Mouse (Mus musculus) liver, embryonic 13.5 days (tissue): ENCODE measurements around the gene Iqgap2. TPM values are rescaled to one million over a fixed set of nuclear protein-coding genes. Genes with fewer than 3 reads are reported as not detected.

Experiments used
- ATAC-seq: fragments of 200-750 bp; cut with Nextera tagmentation; 2 replicates; pipeline ENCODE4 v1.8.0; 2017; ENCODE audit warnings: low read depth, mild to moderate bottlenecking, moderate number of reproducible peaks, moderate library complexity
- DNase-seq: peaks from one replicate; pipeline ENCODE4 v3.0.0; 2022
- H3K27ac ChIP-seq: fragments of 300-500 bp; sonication (generic); 2 replicates; pipeline ENCODE4 v1.5.1; 2015; ENCODE audit warnings: moderate library complexity, mild to moderate bottlenecking, inconsistent platforms
- H3K27me3 ChIP-seq: fragments of 300-500 bp; sonication (generic); 2 replicates; pipeline ENCODE4 v1.6.1; 2015; ENCODE audit warnings: mild to moderate bottlenecking, inconsistent platforms
- H3K36me3 ChIP-seq: fragments of 300-500 bp; sonication (generic); 2 replicates; pipeline ENCODE4 v1.6.1; 2015; ENCODE audit warnings: mild to moderate bottlenecking, inconsistent platforms
- H3K4me1 ChIP-seq: fragments of 300-500 bp; sonication (generic); replicated peaks from 2 replicates; pipeline ENCODE4 v1.6.1; 2015; ENCODE audit warnings: inconsistent platforms
- H3K4me2 ChIP-seq: fragments of 300-500 bp; sonication (generic); 2 replicates; pipeline ENCODE4 v1.6.1; 2015; ENCODE audit warnings: inconsistent platforms, mild to moderate bottlenecking, moderate library complexity
- H3K4me3 ChIP-seq: fragments of 300-500 bp; sonication (generic); replicated peaks from 2 replicates; pipeline ENCODE4 v1.5.1; 2015; ENCODE audit warnings: mild to moderate bottlenecking, inconsistent platforms
- H3K9ac ChIP-seq: fragments of 300-500 bp; sonication (generic); 2 replicates; pipeline ENCODE4 v1.6.1; 2015; ENCODE audit warnings: mild to moderate bottlenecking, inconsistent platforms
- H3K9me3 ChIP-seq: fragments of 300-500 bp; sonication (generic); replicated peaks from 2 replicates; pipeline ENCODE4 v1.6.1; 2016; ENCODE audit warnings: inconsistent platforms
- WGBS: fragments of 180-500 bp; shearing (Covaris S2); methylation state at CpG from one replicate; pipeline ENCODE4 v1.1.7; 2015; ENCODE audit not compliant: insufficient replicate concordance; 5-methylcytosine and 5-hydroxymethylcytosine counted together
- polyA plus RNA-seq: library from polyadenylated mRNA; unstranded; fragments of >200 nt; fragmentation: Nextera tagmentation; extraction: Ambion mirVana; gene quantifications from 2 replicates; pipeline ENCODE4 v1.2.1, GENCODE M21; 2015

Iqgap2 gene
- polyA plus RNA-seq, 1 experiment from 2014 or later: 11.9 TPM

GRCm38 (mm10) chr13:95826178-95826577 lies 65.5 kb downstream of the Iqgap2 start:
- ATAC-seq (no peak), DNase-seq (no peak)
- Histone ChIP-seq H3K9me3 (no peaks in the 10 kb centered on the region), H3K27ac (no peak overlapping the region), H3K4me1 (peaks cover 16% of the 10 kb centered on the region), H3K27me3 (no peaks in the 10 kb centered on the region), H3K4me2 (no peak overlapping the region), H3K36me3 (no peaks in the 10 kb centered on the region), H3K9ac (no peak overlapping the region), H3K4me3 (no peak overlapping the region)
- WGBS: 65% methylated on average over 6 of the region's 6 CpGs

GRCm38 (mm10) chr13:95822918-95823317 lies 68.8 kb downstream of the Iqgap2 start:
- peaks cover 14% of the 10 kb centered on the region for H3K4me1 ChIP-seq
- no peak overlapping the region for H3K4me3 ChIP-seq
- no peak for ATAC-seq
- no peak for DNase-seq
- H3K27ac ChIP-seq: no peak overlapping the region
- no peaks in the 10 kb centered on the region for H3K27me3 ChIP-seq
- no peaks in the 10 kb centered on the region for H3K9me3 ChIP-seq
- no peak overlapping the region for H3K9ac ChIP-seq
- 77% methylated on average over 6 of the region's 6 CpGs for WGBS
- no peak overlapping the region for H3K4me2 ChIP-seq
- no peaks in the 10 kb centered on the region for H3K36me3 ChIP-seq

- no peak overlapping the region for H3K4me3 ChIP-seq
- H3K4me2 ChIP-seq: no peak overlapping the region
- H3K9ac ChIP-seq: no peak overlapping the region
- no peaks in the 10 kb centered on the region for H3K9me3 ChIP-seq
- H3K36me3 ChIP-seq: no peaks in the 10 kb centered on the region
- DNase-seq: no peak
- ATAC-seq: no peak
- H3K4me1 ChIP-seq: no peaks in the 10 kb centered on the region
- no peak overlapping the region for H3K27ac ChIP-seq
- 84% methylated on average over 9 of the region's 9 CpGs for WGBS
- H3K27me3 ChIP-seq: no peaks in the 10 kb centered on the region
These were observed 71.7 kb downstream of the Iqgap2 start for GRCm38 (mm10) chr13:95820071-95820470.

GRCm38 (mm10) chr13:95818941-95819340 lies 72.8 kb downstream of the Iqgap2 start:
- Histone ChIP-seq H3K4me2 (no peak overlapping the region), H3K9me3 (no peaks in the 10 kb centered on the region), H3K27ac (no peak overlapping the region), H3K4me3 (no peak overlapping the region), H3K4me1 (peaks cover 9% of the 10 kb centered on the region), H3K27me3 (no peaks in the 10 kb centered on the region), H3K36me3 (no peaks in the 10 kb centered on the region), H3K9ac (no peak overlapping the region)
- WGBS: 70% methylated on average over 4 of the region's 4 CpGs
- DNase-seq: no peak
- no peak for ATAC-seq

GRCm38 (mm10) chr13:95813643-95814042 lies 78.1 kb downstream of the Iqgap2 start:
- Histone ChIP-seq H3K4me2 (no peak overlapping the region), H3K36me3 (no peaks in the 10 kb centered on the region), H3K9ac (no peak overlapping the region), H3K4me3 (no peak overlapping the region), H3K4me1 (peaks cover 9% of the 10 kb centered on the region), H3K27ac (no peak overlapping the region), H3K9me3 (no peaks in the 10 kb centered on the region), H3K27me3 (no peaks in the 10 kb centered on the region)
- DNase-seq (no peak), ATAC-seq (no peak)
- 55% methylated on average over 3 of the region's 3 CpGs for WGBS

- Histone ChIP-seq H3K9me3 (no peaks in the 10 kb centered on the region), H3K9ac (no peak overlapping the region), H3K27ac (no peak overlapping the region), H3K27me3 (no peaks in the 10 kb centered on the region), H3K4me2 (no peak overlapping the region), H3K4me1 (peaks cover 20% of the 10 kb centered on the region), H3K4me3 (no peak overlapping the region), H3K36me3 (no peaks in the 10 kb centered on the region)
- no peak for ATAC-seq
- 62% methylated on average over 2 of the region's 2 CpGs for WGBS
- no peak for DNase-seq
These were observed 80.9 kb downstream of the Iqgap2 start for GRCm38 (mm10) chr13:95810796-95811195.

GRCm38 (mm10) chr13:95807106-95807750 lies 84.5 kb downstream of the Iqgap2 start:
- Histone ChIP-seq H3K4me3 (no peak overlapping the region), H3K27ac (no peak overlapping the region), H3K9ac (no peak overlapping the region), H3K4me1 (peaks cover 31% of the 10 kb centered on the region), H3K4me2 (no peak overlapping the region), H3K9me3 (no peaks in the 10 kb centered on the region), H3K36me3 (no peaks in the 10 kb centered on the region), H3K27me3 (no peaks in the 10 kb centered on the region)
- DNase-seq (no peak), ATAC-seq (no peak)
- WGBS: 67% methylated on average over 5 of the region's 5 CpGs

GRCm38 (mm10) chr13:95805469-95806166 lies 86.1 kb downstream of the Iqgap2 start:
- ATAC-seq: peak; percentile 69
- DNase-seq: no peak
- 44% methylated on average over 13 of the region's 13 CpGs for WGBS

GRCm38 (mm10) chr13:95804113-95804512 lies 87.6 kb downstream of the Iqgap2 start:
- 23% methylated on average over 6 of the region's 6 CpGs for WGBS
- peak; percentile 48; the same call in 1 of the 2 replicates for ATAC-seq

More at GRCm38 (mm10) chr13:95805469-95806166, 86.1 kb downstream of the Iqgap2 start:
- H3K9me3 ChIP-seq: no peaks in the 10 kb centered on the region
- no peak overlapping the region for H3K27ac ChIP-seq
- H3K4me2 ChIP-seq: 0 out of 2 replicates have a peak overlapping the region, but pooled peaks have one; percentile 11
- no peaks in the 10 kb centered on the region for H3K36me3 ChIP-seq
- no peaks in the 10 kb centered on the region for H3K27me3 ChIP-seq
- H3K4me1 ChIP-seq: peaks cover 31% of the 10 kb centered on the region
- H3K4me3 ChIP-seq: no peak overlapping the region
- H3K9ac ChIP-seq: no peak overlapping the region

GRCm38 (mm10) chr13:95800925-95801324 lies 90.8 kb downstream of the Iqgap2 start:
- Histone ChIP-seq H3K9me3 (no peaks in the 10 kb centered on the region), H3K4me3 (no peak overlapping the region), H3K4me1 (peaks cover 21% of the 10 kb centered on the region), H3K36me3 (no peaks in the 10 kb centered on the region), H3K9ac (no peak overlapping the region), H3K27ac (no peak overlapping the region), H3K4me2 (no peak overlapping the region), H3K27me3 (no peaks in the 10 kb centered on the region)
- DNase-seq (no peak), ATAC-seq (no peak)
- WGBS: 81% methylated on average over 9 of the region's 9 CpGs

More at GRCm38 (mm10) chr13:95804113-95804512, 87.6 kb downstream of the Iqgap2 start:
- H3K9me3 ChIP-seq: no peaks in the 10 kb centered on the region
- H3K36me3 ChIP-seq: no peaks in the 10 kb centered on the region
- H3K4me2 ChIP-seq: no peak overlapping the region
- H3K4me3 ChIP-seq: no peak overlapping the region
- no peak overlapping the region for H3K27ac ChIP-seq
- H3K4me1 ChIP-seq: peaks cover 31% of the 10 kb centered on the region
- H3K9ac ChIP-seq: no peak overlapping the region
- no peaks in the 10 kb centered on the region for H3K27me3 ChIP-seq
- DNase-seq: no peak

GRCm38 (mm10) chr13:95799322-95799721 lies 92.4 kb downstream of the Iqgap2 start:
- no peaks in the 10 kb centered on the region for H3K9me3 ChIP-seq
- no peak for DNase-seq

More at GRCm38 (mm10) chr13:95799322-95799721, 92.4 kb downstream of the Iqgap2 start:
- Histone ChIP-seq H3K9ac (no peak overlapping the region), H3K4me2 (no peak overlapping the region), H3K4me1 (peaks cover 6% of the 10 kb centered on the region), H3K27ac (no peak overlapping the region), H3K27me3 (no peaks in the 10 kb centered on the region), H3K36me3 (no peaks in the 10 kb centered on the region), H3K4me3 (no peak overlapping the region)
- ATAC-seq: no peak
- WGBS: 61% methylated on average over 4 of the region's 4 CpGs
